Mouse (Mus musculus) heart, embryonic 11.5 days (tissue): Measurements from ENCODE around the gene Cdyl. TPM values are rescaled to one million over a fixed set of nuclear protein-coding genes. Genes with fewer than 3 reads are reported as not detected.
"Not testable (repeated sequence)": the region's sequence is repeated elsewhere in the genome, so short reads cannot be mapped to it uniquely, and the experiment has no call there.

Experiments
- ATAC-seq: fragments of 200-750 bp; cut with Nextera tagmentation; replicated peaks from 2 replicates; pipeline ENCODE4 v1.8.0; 2017; ENCODE audit warnings: moderate library complexity; ENCODE audit not compliant: insufficient number of reproducible peaks, low FRiP score, low TSS enrichment
- H3K27ac ChIP-seq: fragments of 300-500 bp; sonication (generic); 2 replicates; pipeline ENCODE4 v1.5.1; 2014; ENCODE audit warnings: mild to moderate bottlenecking, low read depth, low read length
- H3K27me3 ChIP-seq: fragments of 300-500 bp; sonication (generic); 2 replicates; pipeline ENCODE4 v1.6.1; 2014; ENCODE audit warnings: mild to moderate bottlenecking, low read length, mixed read lengths; ENCODE audit not compliant: control insufficient read depth, insufficient read depth
- H3K36me3 ChIP-seq: fragments of 300-500 bp; sonication (generic); 2 replicates; pipeline ENCODE4 v1.6.1; 2014; ENCODE audit warnings: mild to moderate bottlenecking, low read length, moderate library complexity, mixed read lengths; ENCODE audit not compliant: control insufficient read depth, insufficient read depth
- H3K4me1 ChIP-seq: fragments of 300-500 bp; sonication (generic); 2 replicates; pipeline ENCODE4 v1.6.1; 2014; ENCODE audit warnings: low read length; ENCODE audit not compliant: control insufficient read depth, insufficient read depth
- H3K4me2 ChIP-seq: fragments of 300-500 bp; sonication (generic); 2 replicates; pipeline ENCODE4 v1.6.1; 2014; ENCODE audit warnings: mild to moderate bottlenecking, moderate library complexity
- H3K4me3 ChIP-seq: fragments of 300-500 bp; sonication (generic); 2 replicates; pipeline ENCODE4 v1.5.1; 2014; ENCODE audit warnings: low read depth, low read length
- H3K9ac ChIP-seq: fragments of 300-500 bp; sonication (generic); 2 replicates; pipeline ENCODE4 v1.6.1; 2014; ENCODE audit warnings: mild to moderate bottlenecking, low read depth, low read length, moderate library complexity
- H3K9me3 ChIP-seq: fragments of 300-500 bp; sonication (generic); replicated peaks from 2 replicates; pipeline ENCODE4 v1.6.1; 2016; ENCODE audit warnings: low read length; ENCODE audit not compliant: control insufficient read depth
- WGBS: fragments of 180-500 bp; shearing (Covaris S2); extraction: QIAGEN DNeasy Blood & Tissue Kit; methylation state at CpG from one replicate; pipeline ENCODE4 v1.1.7; 2014; ENCODE audit not compliant: insufficient replicate concordance; 5-methylcytosine and 5-hydroxymethylcytosine counted together
- polyA plus RNA-seq: library from polyadenylated mRNA; unstranded; fragments of >200 nt; fragmentation: Nextera tagmentation; extraction: Ambion mirVana; gene quantifications from 2 replicates; pipeline ENCODE4 v1.2.1, GENCODE M21; 2014

Cdyl gene
- polyA plus RNA-seq, 1 experiment from 2014 or later = 14.9 TPM

GRCm38 (mm10) chr13:35835669-35836068 lies 176.0 kb downstream of the Cdyl start:
- H3K36me3 ChIP-seq = no peaks in the 10 kb centered on the region
- no peak for ATAC-seq
- H3K27me3 ChIP-seq = no peaks in the 10 kb centered on the region
- H3K9me3 ChIP-seq = no peaks in the 10 kb centered on the region
- H3K27ac ChIP-seq = no peak overlapping the region
- H3K4me2 ChIP-seq = no peak overlapping the region
- WGBS = 50% methylated on average over 7 of the region's 7 CpGs
- H3K4me1 ChIP-seq = peaks cover 18% of the 10 kb centered on the region
- H3K9ac ChIP-seq = no peak overlapping the region
- no peak overlapping the region for H3K4me3 ChIP-seq

- 82% methylated on average over 7 of the region's 7 CpGs for WGBS
- not testable (repeated sequence) for H3K27me3 ChIP-seq, H3K36me3 ChIP-seq, H3K27ac ChIP-seq, H3K9ac ChIP-seq, H3K9me3 ChIP-seq, H3K4me2 ChIP-seq, ATAC-seq, H3K4me3 ChIP-seq
- peaks cover 27% of the 10 kb centered on the region for H3K4me1 ChIP-seq
Measured at GRCm38 (mm10) chr13:35836501-35836900, 176.9 kb downstream of the Cdyl start.

GRCm38 (mm10) chr13:35840102-35840501 lies 180.5 kb downstream of the Cdyl start:
- Histone ChIP-seq H3K4me1 (peaks cover 26% of the 10 kb centered on the region), H3K9me3 (no peaks in the 10 kb centered on the region), H3K4me2 (no peak overlapping the region), H3K36me3 (no peaks in the 10 kb centered on the region), H3K27me3 (no peaks in the 10 kb centered on the region), H3K27ac (no peak overlapping the region), H3K9ac (no peak overlapping the region), H3K4me3 (no peak overlapping the region)
- no peak for ATAC-seq
- WGBS = 84% methylated on average over 10 of the region's 10 CpGs

GRCm38 (mm10) chr13:35843383-35843782 lies 183.8 kb downstream of the Cdyl start:
- 52% methylated on average over 7 of the region's 7 CpGs for WGBS
- ATAC-seq = no peak
- Histone ChIP-seq H3K4me2 (no peak overlapping the region), H3K27me3 (no peaks in the 10 kb centered on the region), H3K36me3 (no peaks in the 10 kb centered on the region), H3K9ac (0 out of 2 replicates have a peak overlapping the region, but pooled peaks have one; percentile 6), H3K4me1 (peaks cover 32% of the 10 kb centered on the region), H3K27ac (peak overlapping the region; percentile 57; the same call in 1 of the 2 replicates), H3K4me3 (no peak overlapping the region), H3K9me3 (no peaks in the 10 kb centered on the region)

- no peak overlapping the region for H3K9ac ChIP-seq
- ATAC-seq = no peak
- no peaks in the 10 kb centered on the region for H3K27me3 ChIP-seq
- H3K27ac ChIP-seq = no peak overlapping the region
- 49% methylated on average over 3 of the region's 3 CpGs for WGBS
- no peak overlapping the region for H3K4me3 ChIP-seq
- H3K36me3 ChIP-seq = no peaks in the 10 kb centered on the region
- H3K9me3 ChIP-seq = no peaks in the 10 kb centered on the region
- no peak overlapping the region for H3K4me2 ChIP-seq
- H3K4me1 ChIP-seq = peaks cover 32% of the 10 kb centered on the region
Measured at GRCm38 (mm10) chr13:35845306-35845705, 185.7 kb downstream of the Cdyl start.

GRCm38 (mm10) chr13:35848694-35849093 lies 189.1 kb downstream of the Cdyl start:
- no peaks in the 10 kb centered on the region for H3K36me3 ChIP-seq
- WGBS = 70% methylated on average over 3 of the region's 3 CpGs

GRCm38 (mm10) chr13:35851581-35851980 lies 191.9 kb downstream of the Cdyl start:
- 89% methylated on average over 6 of the region's 6 CpGs for WGBS
- H3K36me3 ChIP-seq = no peaks in the 10 kb centered on the region
- no peak for ATAC-seq

More at GRCm38 (mm10) chr13:35848694-35849093, 189.1 kb downstream of the Cdyl start:
- no peak overlapping the region for H3K9ac ChIP-seq
- no peaks in the 10 kb centered on the region for H3K27me3 ChIP-seq
- H3K27ac ChIP-seq = no peak overlapping the region
- H3K9me3 ChIP-seq = no peaks in the 10 kb centered on the region
- peaks cover 13% of the 10 kb centered on the region for H3K4me1 ChIP-seq
- no peak for ATAC-seq
- H3K4me3 ChIP-seq = no peak overlapping the region
- no peak overlapping the region for H3K4me2 ChIP-seq

GRCm38 (mm10) chr13:35852851-35853575 lies 193.4 kb downstream of the Cdyl start:
- Histone ChIP-seq H3K27me3 (no peaks in the 10 kb centered on the region), H3K36me3 (no peaks in the 10 kb centered on the region), H3K9me3 (no peaks in the 10 kb centered on the region), H3K4me2 (no peak overlapping the region), H3K9ac (no peak overlapping the region), H3K4me3 (no peak overlapping the region), H3K27ac (no peak overlapping the region), H3K4me1 (no peaks in the 10 kb centered on the region)
- ATAC-seq = no peak
- WGBS = 93% methylated on average over 2 of the region's 2 CpGs

More at GRCm38 (mm10) chr13:35851581-35851980, 191.9 kb downstream of the Cdyl start:
- Histone ChIP-seq H3K27ac (no peak overlapping the region), H3K4me3 (no peak overlapping the region), H3K4me2 (no peak overlapping the region), H3K27me3 (no peaks in the 10 kb centered on the region), H3K4me1 (no peaks in the 10 kb centered on the region), H3K9me3 (no peaks in the 10 kb centered on the region), H3K9ac (no peak overlapping the region)

GRCm38 (mm10) chr13:35857486-35857885 lies 197.9 kb downstream of the Cdyl start:
- Histone ChIP-seq H3K4me1 (0 out of 2 replicates have a peak, but pooled peaks cover 5% of the 10 kb centered on the region), H3K27me3 (no peaks in the 10 kb centered on the region), H3K9me3 (no peaks in the 10 kb centered on the region), H3K4me3 (no peak overlapping the region), H3K36me3 (no peaks in the 10 kb centered on the region), H3K4me2 (no peak overlapping the region), H3K27ac (no peak overlapping the region), H3K9ac (no peak overlapping the region)
- no peak for ATAC-seq
- 81% methylated on average over 7 of the region's 7 CpGs for WGBS
